Mouse (Mus musculus) E14TG2a.4 (cell line): ENCODE measurements at regions not wholly inside any gene's neighbourhood (a gene's known extent, or its start where the extent isn't known, plus 50 kb on each side); places are given as distances from the start of the nearest gene placed in this dataset.

Experiments
- H3K27me3 ChIP-seq: 2 replicates; pipeline ENCODE4 v1.6.1; 2014; ENCODE audit warnings: low read length, control low read depth; ENCODE audit not compliant: insufficient read depth
- H3K36me3 ChIP-seq: 2 replicates; pipeline ENCODE4 v1.6.1; 2014; ENCODE audit warnings: low read length, control low read depth; ENCODE audit not compliant: insufficient read depth
- H3K4me1 ChIP-seq: replicated peaks from 2 replicates; pipeline ENCODE4 v1.6.1; 2014; ENCODE audit warnings: low read depth, low read length, control low read depth
- H3K4me3 ChIP-seq: replicated peaks from 2 replicates; pipeline ENCODE4 v1.5.1; 2014; ENCODE audit warnings: mild to moderate bottlenecking, low read length
- H3K9me3 ChIP-seq: 2 replicates; pipeline ENCODE4 v1.6.1; 2014; ENCODE audit warnings: low read length, control low read depth
- CTCF ChIP-seq: conservative IDR thresholded peaks from 2 replicates; pipeline ENCODE4 v1.5.1; 2014; ENCODE audit warnings: low read length
- NANOG ChIP-seq: IDR thresholded peaks from 2 replicates; pipeline ENCODE4 v1.6.1; 2014; ENCODE audit warnings: borderline replicate concordance, low read length, mixed read lengths
- POU5F1 ChIP-seq: IDR thresholded peaks from 2 replicates; pipeline ENCODE4 v1.6.1; 2014; ENCODE audit warnings: low read length, borderline replicate concordance

DNA sequence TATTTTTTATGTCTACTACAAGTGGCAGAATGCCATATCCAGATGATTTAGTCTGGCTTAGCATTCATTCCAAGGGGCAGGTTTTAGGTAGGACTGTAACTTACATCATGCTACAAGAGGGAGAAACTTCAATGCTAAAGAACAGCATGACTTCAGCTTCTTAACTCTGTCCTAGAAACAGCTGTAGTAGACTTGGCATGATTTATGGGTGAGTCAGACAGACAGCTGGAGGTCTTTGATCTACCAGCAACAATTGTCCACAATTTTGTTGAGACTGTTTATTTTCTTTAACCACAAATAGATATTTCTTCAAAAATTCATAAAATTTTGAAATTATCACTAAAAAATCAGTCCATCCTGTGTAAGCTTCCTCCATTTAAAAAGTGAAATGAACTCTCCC is 781.7 kb upstream of the Man1a start:
- no peaks in the 10 kb centered on the region for H3K4me1 ChIP-seq
- no peaks in the 10 kb centered on the region for H3K27me3 ChIP-seq
- TF ChIP-seq CTCF: no peak
- TF ChIP-seq NANOG: no peak
- TF ChIP-seq POU5F1: no peak
- H3K9me3 ChIP-seq: peaks cover 6% of the 10 kb centered on the region; the same call in 1 of the 2 replicates
- H3K4me3 ChIP-seq: no peak overlapping the region
- H3K36me3 ChIP-seq: no peaks in the 10 kb centered on the region

DNA sequence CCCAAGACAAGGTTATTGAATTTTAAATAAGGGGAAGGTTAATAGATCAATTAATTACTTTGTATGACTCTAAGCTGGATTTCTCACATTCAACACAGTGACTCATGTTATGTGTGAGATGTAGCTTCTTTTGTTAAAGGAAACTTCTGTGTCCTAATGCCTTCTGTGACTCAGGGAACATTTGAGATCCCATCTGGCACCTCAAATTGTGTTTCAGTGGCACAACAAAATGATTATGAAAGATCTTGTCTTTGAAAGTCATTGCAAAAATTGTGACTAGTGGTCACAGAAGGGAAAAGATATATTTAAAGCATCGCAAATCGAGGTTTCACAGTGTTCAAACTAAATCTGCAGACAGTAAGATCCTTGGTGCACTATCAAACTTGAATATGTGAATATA is 765.2 kb upstream of the Man1a start:
- TF ChIP-seq POU5F1: no peak
- no peak for TF ChIP-seq CTCF
- no peak for TF ChIP-seq NANOG
- H3K4me1 ChIP-seq: no peaks in the 10 kb centered on the region
- no peaks in the 10 kb centered on the region for H3K27me3 ChIP-seq
- H3K9me3 ChIP-seq: no peaks in the 10 kb centered on the region
- no peak overlapping the region for H3K4me3 ChIP-seq
- no peaks in the 10 kb centered on the region for H3K36me3 ChIP-seq

DNA sequence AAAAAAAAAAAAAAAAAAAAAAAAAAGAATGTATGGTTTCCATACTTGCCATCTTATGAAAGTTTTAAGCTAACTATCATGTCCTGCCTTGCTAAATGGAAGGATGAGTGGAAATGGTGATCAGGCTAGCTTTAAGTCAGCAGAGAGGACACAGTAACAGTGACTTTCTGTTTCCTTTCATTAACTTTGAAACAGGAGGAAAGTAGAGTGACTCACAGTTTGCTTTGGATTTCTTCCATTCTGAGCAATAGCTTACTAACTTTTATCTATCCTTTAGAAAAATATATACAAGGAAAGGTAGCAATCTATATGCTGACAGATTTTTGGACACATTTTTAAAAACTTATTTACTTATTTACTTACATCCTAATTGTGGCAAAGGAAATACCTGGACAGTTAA is 762.6 kb upstream of the Man1a start:
- Histone ChIP-seq H3K36me3 (no peaks in the 10 kb centered on the region), H3K4me3 (no peak overlapping the region), H3K27me3 (no peaks in the 10 kb centered on the region), H3K9me3 (no peaks in the 10 kb centered on the region), H3K4me1 (no peaks in the 10 kb centered on the region)
- TF ChIP-seq CTCF: no peak
- TF ChIP-seq NANOG: no peak
- no peak for TF ChIP-seq POU5F1

DNA sequence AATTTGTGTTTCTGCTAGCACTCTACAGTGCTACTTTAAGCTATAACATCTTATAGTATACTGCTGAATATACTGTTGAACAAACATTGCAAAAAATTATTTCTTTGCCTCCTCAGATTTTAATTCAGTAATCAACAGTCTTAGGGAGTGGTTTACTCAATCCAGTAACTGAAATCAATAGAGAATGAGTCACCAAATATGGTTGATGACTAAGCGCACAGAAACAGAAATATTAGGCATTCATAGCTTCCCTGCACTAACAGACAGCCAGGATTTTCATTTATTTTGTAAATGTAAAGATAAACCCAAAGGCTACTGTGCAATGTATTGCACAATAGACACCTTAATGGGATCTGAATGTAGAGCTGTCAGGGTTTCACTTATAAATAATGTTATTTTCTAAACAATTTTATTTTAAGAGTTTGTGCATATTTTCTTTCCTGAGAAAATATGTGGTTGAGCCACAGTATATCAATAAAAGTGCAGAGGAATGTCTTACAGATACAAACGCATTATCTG is 738.3 kb upstream of the Man1a start:
- H3K4me1 ChIP-seq: no peaks in the 10 kb centered on the region
- H3K9me3 ChIP-seq: no peaks in the 10 kb centered on the region
- H3K4me3 ChIP-seq: no peak overlapping the region
- TF ChIP-seq POU5F1 (no peak), NANOG (no peak), CTCF (no peak)
- H3K27me3 ChIP-seq: no peaks in the 10 kb centered on the region
- H3K36me3 ChIP-seq: no peaks in the 10 kb centered on the region

DNA sequence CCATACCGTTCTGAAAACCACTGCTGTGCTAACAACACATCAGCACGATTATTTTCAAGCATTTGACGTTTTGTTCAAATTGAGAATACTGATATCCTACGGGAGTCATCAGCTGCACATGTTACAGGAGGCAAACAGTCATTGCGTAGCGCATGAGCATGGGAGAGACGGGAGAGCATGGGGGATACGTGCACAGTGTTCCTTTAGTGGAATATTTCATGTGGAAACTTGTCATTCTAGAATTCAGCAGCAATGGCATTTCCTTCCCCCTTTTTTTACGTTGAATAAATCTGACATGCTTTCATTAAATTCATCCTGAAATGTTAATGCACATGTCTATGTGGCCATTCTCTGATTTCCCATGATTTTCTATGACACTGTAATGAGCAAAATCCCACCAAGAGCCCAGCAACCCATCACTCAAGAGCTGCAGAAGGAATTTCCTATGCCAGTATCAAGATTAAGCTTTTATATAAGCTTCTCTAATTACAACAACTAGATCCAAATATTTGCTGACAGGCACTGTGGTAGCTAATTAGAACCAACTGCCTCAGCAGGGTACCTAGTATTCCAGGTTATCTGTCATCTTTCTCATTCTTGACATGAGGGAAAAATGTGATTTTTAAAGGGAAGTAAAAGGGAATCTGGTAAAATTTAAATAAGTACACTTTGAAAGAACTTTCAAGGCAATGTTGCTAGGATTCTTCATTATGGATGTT is 723.2 kb upstream of the Man1a start:
- TF ChIP-seq NANOG (no peak), CTCF (no peak), POU5F1 (no peak)

DNA sequence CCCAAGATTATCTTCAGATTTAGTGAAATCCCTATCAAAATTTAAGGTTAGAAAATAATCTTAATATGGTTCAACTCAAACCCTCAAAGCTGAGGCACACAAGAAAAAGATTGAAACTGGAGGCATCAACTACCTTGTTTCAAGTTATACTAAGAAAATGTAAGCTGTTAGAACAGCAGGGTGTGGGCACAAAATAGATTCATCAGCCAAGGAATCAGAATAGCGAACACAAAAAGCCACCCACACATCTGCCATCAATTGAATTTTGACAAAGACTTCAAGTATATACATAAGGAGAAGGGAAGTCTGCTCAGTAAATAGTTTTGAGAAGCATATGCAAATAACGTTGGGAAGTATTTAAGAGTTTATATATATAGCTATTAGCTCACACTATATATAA is 720.9 kb upstream of the Man1a start:
- TF ChIP-seq POU5F1 (no peak), NANOG (no peak), CTCF (no peak)
- H3K9me3 ChIP-seq: no peaks in the 10 kb centered on the region
- H3K4me1 ChIP-seq: no peaks in the 10 kb centered on the region
- H3K36me3 ChIP-seq: no peaks in the 10 kb centered on the region
- H3K4me3 ChIP-seq: no peak overlapping the region
- H3K27me3 ChIP-seq: no peaks in the 10 kb centered on the region

More for the DNA sequence above, 723.2 kb upstream of the Man1a start:
- no peak overlapping the region for H3K4me3 ChIP-seq
- no peaks in the 10 kb centered on the region for H3K36me3 ChIP-seq
- H3K9me3 ChIP-seq: no peaks in the 10 kb centered on the region
- no peaks in the 10 kb centered on the region for H3K4me1 ChIP-seq
- H3K27me3 ChIP-seq: no peaks in the 10 kb centered on the region

DNA sequence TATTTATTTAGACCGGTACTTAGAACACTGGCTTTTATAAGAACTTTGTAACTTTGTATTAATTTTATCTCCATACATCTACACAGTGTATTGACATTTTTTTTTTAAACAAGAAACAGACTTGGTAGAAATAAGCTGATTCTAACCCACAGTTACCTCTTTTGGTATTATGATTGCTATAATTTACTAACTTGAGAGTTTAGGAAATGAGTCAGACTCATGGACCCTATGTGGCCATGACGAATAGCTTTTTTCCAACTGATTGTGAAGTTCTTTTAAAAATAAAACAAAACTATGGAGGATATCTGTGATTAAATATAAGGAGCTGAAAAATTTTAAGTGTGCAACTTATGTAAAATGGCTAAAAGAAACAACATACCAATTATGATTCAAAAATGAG is 684.7 kb upstream of the Man1a start:
- no peaks in the 10 kb centered on the region for H3K9me3 ChIP-seq
- H3K4me1 ChIP-seq: no peaks in the 10 kb centered on the region
- H3K27me3 ChIP-seq: no peaks in the 10 kb centered on the region
- no peaks in the 10 kb centered on the region for H3K36me3 ChIP-seq
- no peak overlapping the region for H3K4me3 ChIP-seq
- TF ChIP-seq NANOG (no peak), POU5F1 (no peak), CTCF (no peak)

GRCm38 (mm10) chr10:54749239-54749638 is 672.8 kb upstream of the Man1a start:
- Histone ChIP-seq H3K4me1 (no peaks in the 10 kb centered on the region), H3K9me3 (0 out of 2 replicates have a peak, but pooled peaks cover 7% of the 10 kb centered on the region), H3K27me3 (no peaks in the 10 kb centered on the region), H3K36me3 (no peaks in the 10 kb centered on the region), H3K4me3 (no peak overlapping the region)
- TF ChIP-seq CTCF: no peak
- no peak for TF ChIP-seq NANOG
- no peak for TF ChIP-seq POU5F1

DNA sequence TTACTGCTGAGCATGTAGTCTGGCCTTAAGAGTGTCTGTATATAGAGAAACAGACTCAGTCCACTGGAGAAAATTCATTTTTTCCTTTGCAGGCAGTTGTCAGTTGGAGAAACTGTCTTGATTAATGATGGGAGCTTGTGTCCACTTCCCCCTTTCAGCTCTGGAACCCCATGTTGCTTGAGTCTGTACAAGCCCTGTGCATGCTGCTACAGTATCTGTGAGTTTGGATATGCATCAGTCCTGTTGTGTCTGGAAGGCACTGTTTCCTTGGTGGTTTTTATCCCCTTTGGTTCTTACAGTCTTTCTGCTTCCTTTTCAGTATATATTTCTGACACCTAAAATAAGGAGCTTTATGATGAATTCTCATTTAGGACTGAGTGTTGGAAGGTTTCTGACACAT is 660.7 kb upstream of the Man1a start:
- H3K4me1 ChIP-seq: no peaks in the 10 kb centered on the region
- TF ChIP-seq CTCF (no peak), NANOG (no peak), POU5F1 (no peak)
- H3K36me3 ChIP-seq: no peaks in the 10 kb centered on the region
- H3K4me3 ChIP-seq: no peak overlapping the region
- no peaks in the 10 kb centered on the region for H3K27me3 ChIP-seq
- H3K9me3 ChIP-seq: no peaks in the 10 kb centered on the region
